Mouse (Mus musculus): ENCODE results near the gene Scube1. TPM values are rescaled to one million over a fixed set of nuclear protein-coding genes. Genes with fewer than 3 reads are reported as not detected.
A peak's percentile ranks its signal among the peaks of the same experiment; 100 is the strongest.

The Scube1 gene
- polyA plus RNA-seq, 1 experiment from 2014 or later, result 9.4 TPM

DNA sequence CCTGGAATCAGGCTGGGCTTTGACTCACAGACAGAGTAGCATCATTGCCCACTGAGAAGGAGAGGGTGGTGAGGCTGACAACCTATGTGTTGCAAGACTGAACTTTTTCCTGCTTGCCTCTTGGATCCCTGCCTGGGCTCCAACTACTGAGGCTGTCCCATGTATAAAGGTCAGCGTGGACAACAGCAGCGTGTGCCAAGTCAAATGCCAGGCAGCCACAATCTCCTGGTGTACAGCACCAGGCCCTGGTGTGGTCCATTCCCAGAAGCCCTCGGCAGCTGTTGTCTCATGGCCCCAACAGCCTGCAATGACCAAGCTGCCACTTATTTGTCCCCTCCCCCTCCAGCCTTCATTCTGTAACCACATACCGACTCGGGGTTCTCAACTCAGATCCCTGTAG is 153.2 kb downstream of the Scube1 start:
- ATAC-seq (ENCODE audit: low read depth), result no peak
- H3K36me3 ChIP-seq (ENCODE audit: control insufficient read depth, insufficient read depth, low read length), result peaks cover 18% of the 10 kb centered on the region
- no peaks in the 10 kb centered on the region for H3K4me1 ChIP-seq (ENCODE audit: control insufficient read depth, insufficient read depth, low read length)
- H3K9ac ChIP-seq (replicated peaks; ENCODE audit: low read depth, low read length), result no peak overlapping the region
- H3K9me3 ChIP-seq (ENCODE audit: control insufficient read depth, low read length), result no peaks in the 10 kb centered on the region
- no peak overlapping the region for H3K4me3 ChIP-seq (ENCODE audit: low read depth, low read length)
- no peak overlapping the region for H3K27ac ChIP-seq (ENCODE audit: low read depth, low read length)
- 90% methylated on average over 5 of the region's 5 CpGs for WGBS
- no peak overlapping the region for H3K4me2 ChIP-seq (ENCODE audit: low read depth, low read length)
- no peaks in the 10 kb centered on the region for H3K27me3 ChIP-seq (ENCODE audit: control insufficient read depth, insufficient read depth, low read length)

DNA sequence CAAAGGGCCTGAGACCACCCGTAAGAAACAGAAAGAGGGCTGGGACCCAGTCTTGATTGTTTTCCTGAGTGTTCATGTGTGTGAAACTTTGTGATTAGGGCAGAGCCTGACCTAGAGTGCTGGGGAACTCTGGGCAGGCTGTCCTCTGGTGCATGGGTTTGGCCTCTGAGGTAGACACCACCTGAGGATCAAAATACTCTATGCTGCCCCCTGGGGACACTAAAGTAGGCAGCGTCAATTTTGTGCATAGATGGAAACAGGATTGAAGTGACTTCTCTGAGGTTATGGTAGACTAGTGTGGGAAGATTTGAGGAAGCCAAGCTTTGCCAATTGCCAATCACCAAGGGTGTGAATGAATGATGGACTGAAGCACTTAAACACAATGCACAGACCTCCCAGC is 154.2 kb downstream of the Scube1 start:
- ATAC-seq (ENCODE audit: low read depth), result no peak
- Histone ChIP-seq H3K27me3 (ENCODE audit: control insufficient read depth, insufficient read depth, low read length) (no peaks in the 10 kb centered on the region), H3K9me3 (ENCODE audit: control insufficient read depth, low read length) (no peaks in the 10 kb centered on the region), H3K4me3 (ENCODE audit: low read depth, low read length) (no peak overlapping the region), H3K4me2 (ENCODE audit: low read depth, low read length) (no peak overlapping the region), H3K4me1 (ENCODE audit: control insufficient read depth, insufficient read depth, low read length) (no peaks in the 10 kb centered on the region), H3K27ac (ENCODE audit: low read depth, low read length) (no peak overlapping the region), H3K9ac (replicated peaks; ENCODE audit: low read depth, low read length) (no peak overlapping the region), H3K36me3 (ENCODE audit: control insufficient read depth, insufficient read depth, low read length) (peaks cover 9% of the 10 kb centered on the region; the same call in 1 of the 2 replicates)
- WGBS, result 79% methylated on average over 2 of the region's 2 CpGs

DNA sequence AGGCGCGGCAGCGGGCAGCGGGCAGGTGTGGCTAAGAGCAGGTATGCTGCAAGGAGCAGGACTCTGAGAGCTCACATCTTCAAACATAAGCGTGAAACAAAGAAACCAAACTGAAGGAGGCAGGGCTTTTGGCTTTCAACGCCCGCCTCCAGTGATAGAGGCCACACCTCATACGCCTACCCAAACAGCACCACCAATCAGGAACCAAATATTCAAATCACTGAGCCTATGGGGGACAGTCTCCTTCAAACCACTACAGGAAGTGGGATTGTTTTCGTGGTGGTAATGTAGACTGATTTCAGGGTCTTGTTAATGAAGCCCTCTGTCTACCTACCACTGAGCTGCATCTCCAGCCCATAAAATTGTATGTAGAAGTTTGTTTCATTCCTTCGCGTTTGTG is 155.1 kb downstream of the Scube1 start:
- Histone ChIP-seq H3K9ac (replicated peaks; ENCODE audit: low read depth, low read length) (no peak overlapping the region), H3K4me3 (ENCODE audit: low read depth, low read length) (no peak overlapping the region), H3K9me3 (ENCODE audit: control insufficient read depth, low read length) (no peaks in the 10 kb centered on the region), H3K4me2 (ENCODE audit: low read depth, low read length) (no peak overlapping the region), H3K27me3 (ENCODE audit: control insufficient read depth, insufficient read depth, low read length) (no peaks in the 10 kb centered on the region), H3K4me1 (ENCODE audit: control insufficient read depth, insufficient read depth, low read length) (no peaks in the 10 kb centered on the region), H3K36me3 (ENCODE audit: control insufficient read depth, insufficient read depth, low read length) (0 out of 2 replicates have a peak, but pooled peaks cover 3% of the 10 kb centered on the region), H3K27ac (ENCODE audit: low read depth, low read length) (no peak overlapping the region)
- no peak for ATAC-seq (ENCODE audit: low read depth)
- WGBS, result 64% methylated on average over 11 of the region's 11 CpGs

DNA sequence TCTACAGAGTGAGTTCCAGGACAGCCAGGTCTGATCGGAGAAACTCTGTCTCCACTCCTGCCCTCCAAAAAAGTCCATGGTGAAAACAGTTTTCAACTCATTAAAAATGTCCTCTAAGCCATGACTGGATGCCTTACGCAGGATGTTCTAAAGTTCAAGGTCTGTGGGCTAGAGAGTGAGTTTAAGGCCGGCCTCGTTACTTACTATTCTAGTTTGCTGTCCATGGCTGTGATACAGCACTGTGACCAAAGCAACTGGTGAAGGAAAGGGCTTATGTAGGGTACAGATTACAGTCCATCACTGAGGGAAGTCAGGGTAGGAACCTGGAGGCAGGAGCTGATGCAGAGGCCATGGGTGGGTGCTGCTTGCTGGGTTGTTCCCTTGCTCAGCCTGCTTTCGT is 156.3 kb downstream of the Scube1 start:
- Histone ChIP-seq H3K4me2 (ENCODE audit: low read depth, low read length) (no peak overlapping the region), H3K36me3 (ENCODE audit: control insufficient read depth, insufficient read depth, low read length) (no peaks in the 10 kb centered on the region), H3K4me3 (ENCODE audit: low read depth, low read length) (no peak overlapping the region), H3K9me3 (ENCODE audit: control insufficient read depth, low read length) (no peaks in the 10 kb centered on the region), H3K4me1 (ENCODE audit: control insufficient read depth, insufficient read depth, low read length) (peaks cover 9% of the 10 kb centered on the region; the same call in 1 of the 2 replicates), H3K27me3 (ENCODE audit: control insufficient read depth, insufficient read depth, low read length) (peaks cover 4% of the 10 kb centered on the region), H3K27ac (ENCODE audit: low read depth, low read length) (no peak overlapping the region), H3K9ac (replicated peaks; ENCODE audit: low read depth, low read length) (no peak overlapping the region)
- WGBS, result 97% methylated on average over 5 of the region's 5 CpGs
- no peak for ATAC-seq (ENCODE audit: low read depth)

DNA sequence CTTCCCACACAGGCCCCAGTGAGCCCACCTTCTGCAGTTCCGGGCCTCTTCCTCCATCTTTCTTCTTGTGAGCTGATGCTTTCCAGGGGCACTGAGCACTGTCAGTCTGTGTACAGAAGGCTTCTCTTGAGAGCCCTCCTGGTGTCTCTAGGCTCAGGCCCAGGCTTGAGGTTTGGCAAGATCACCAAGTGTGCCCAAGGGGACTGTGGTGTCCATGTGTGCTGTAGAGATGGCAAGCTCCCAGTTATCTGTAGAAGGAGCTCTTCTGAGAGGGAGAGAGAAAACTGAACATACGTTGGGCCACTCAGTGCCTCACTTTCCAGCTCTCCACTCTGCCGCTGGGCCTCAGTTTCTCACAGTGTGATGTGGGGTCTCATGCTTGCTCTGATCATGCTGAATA is 157.1 kb downstream of the Scube1 start:
- Histone ChIP-seq H3K9ac (replicated peaks; ENCODE audit: low read depth, low read length) (no peak overlapping the region), H3K36me3 (ENCODE audit: control insufficient read depth, insufficient read depth, low read length) (no peaks in the 10 kb centered on the region), H3K27me3 (ENCODE audit: control insufficient read depth, insufficient read depth, low read length) (peaks cover 4% of the 10 kb centered on the region), H3K27ac (ENCODE audit: low read depth, low read length) (no peak overlapping the region), H3K9me3 (ENCODE audit: control insufficient read depth, low read length) (no peaks in the 10 kb centered on the region), H3K4me1 (ENCODE audit: control insufficient read depth, insufficient read depth, low read length) (peaks cover 14% of the 10 kb centered on the region; the same call in 1 of the 2 replicates), H3K4me3 (ENCODE audit: low read depth, low read length) (no peak overlapping the region), H3K4me2 (ENCODE audit: low read depth, low read length) (no peak overlapping the region)
- 90% methylated on average over 3 of the region's 3 CpGs for WGBS
- no peak for ATAC-seq (ENCODE audit: low read depth)

DNA sequence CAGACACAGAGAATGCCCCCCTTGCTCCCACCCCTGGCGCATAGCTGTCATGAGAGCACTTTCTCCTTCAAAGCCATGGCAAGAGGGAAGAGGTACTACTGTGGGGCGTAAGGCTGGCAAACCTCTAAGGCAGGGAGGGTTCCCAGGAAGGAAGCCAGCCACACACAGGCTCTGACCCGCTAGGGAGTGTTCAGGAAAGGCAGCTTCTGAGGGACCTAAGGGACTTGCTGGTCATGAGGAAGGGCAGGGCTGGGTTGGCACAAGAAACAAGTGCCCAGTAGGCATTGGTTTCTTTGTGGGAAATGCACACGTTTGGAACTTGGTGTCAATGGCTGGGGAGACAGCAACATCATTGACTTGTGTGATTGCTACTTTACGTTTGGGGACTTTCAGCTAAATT is 158.8 kb downstream of the Scube1 start:
- Histone ChIP-seq H3K27me3 (ENCODE audit: control insufficient read depth, insufficient read depth, low read length) (peaks cover 4% of the 10 kb centered on the region), H3K36me3 (ENCODE audit: control insufficient read depth, insufficient read depth, low read length) (no peaks in the 10 kb centered on the region), H3K9ac (replicated peaks; ENCODE audit: low read depth, low read length) (no peak overlapping the region), H3K9me3 (ENCODE audit: control insufficient read depth, low read length) (no peaks in the 10 kb centered on the region), H3K27ac (ENCODE audit: low read depth, low read length) (no peak overlapping the region), H3K4me2 (ENCODE audit: low read depth, low read length) (no peak overlapping the region), H3K4me3 (ENCODE audit: low read depth, low read length) (no peak overlapping the region), H3K4me1 (ENCODE audit: control insufficient read depth, insufficient read depth, low read length) (peaks cover 14% of the 10 kb centered on the region; the same call in 1 of the 2 replicates)
- WGBS, result 81% methylated on average over 5 of the region's 5 CpGs
- ATAC-seq (ENCODE audit: low read depth), result no peak

DNA sequence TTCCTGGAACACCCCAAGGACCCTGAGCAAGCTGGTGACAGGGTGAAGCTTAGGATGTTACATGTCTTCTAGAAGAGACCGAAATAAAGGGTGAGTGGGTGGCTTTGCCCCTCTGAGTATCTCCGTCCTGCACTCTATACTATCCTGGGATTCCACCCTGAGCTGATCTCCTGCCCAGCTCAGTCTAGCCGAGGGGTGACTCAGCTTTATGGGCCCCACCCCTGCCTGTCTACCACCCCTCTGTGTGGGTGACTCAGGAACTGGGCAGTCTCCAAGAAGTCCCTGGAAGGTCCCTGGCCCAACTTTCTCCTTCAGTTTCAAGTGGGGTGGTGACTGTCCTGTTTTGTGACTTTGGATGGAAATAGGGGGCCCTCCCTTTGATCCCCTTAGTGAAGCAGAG is 159.4 kb downstream of the Scube1 start:
- no peak for ATAC-seq (ENCODE audit: low read depth)
- no peak overlapping the region for H3K4me3 ChIP-seq (ENCODE audit: low read depth, low read length)
- H3K36me3 ChIP-seq (ENCODE audit: control insufficient read depth, insufficient read depth, low read length), result no peaks in the 10 kb centered on the region
- WGBS, result 87% methylated on average over 3 of the region's 3 CpGs
- H3K9me3 ChIP-seq (ENCODE audit: control insufficient read depth, low read length), result no peaks in the 10 kb centered on the region
- no peak overlapping the region for H3K4me2 ChIP-seq (ENCODE audit: low read depth, low read length)
- H3K4me1 ChIP-seq (ENCODE audit: control insufficient read depth, insufficient read depth, low read length), result peaks cover 14% of the 10 kb centered on the region; the same call in 1 of the 2 replicates
- peaks cover 4% of the 10 kb centered on the region for H3K27me3 ChIP-seq (ENCODE audit: control insufficient read depth, insufficient read depth, low read length)
- no peak overlapping the region for H3K9ac ChIP-seq (replicated peaks; ENCODE audit: low read depth, low read length)
- no peak overlapping the region for H3K27ac ChIP-seq (ENCODE audit: low read depth, low read length)

DNA sequence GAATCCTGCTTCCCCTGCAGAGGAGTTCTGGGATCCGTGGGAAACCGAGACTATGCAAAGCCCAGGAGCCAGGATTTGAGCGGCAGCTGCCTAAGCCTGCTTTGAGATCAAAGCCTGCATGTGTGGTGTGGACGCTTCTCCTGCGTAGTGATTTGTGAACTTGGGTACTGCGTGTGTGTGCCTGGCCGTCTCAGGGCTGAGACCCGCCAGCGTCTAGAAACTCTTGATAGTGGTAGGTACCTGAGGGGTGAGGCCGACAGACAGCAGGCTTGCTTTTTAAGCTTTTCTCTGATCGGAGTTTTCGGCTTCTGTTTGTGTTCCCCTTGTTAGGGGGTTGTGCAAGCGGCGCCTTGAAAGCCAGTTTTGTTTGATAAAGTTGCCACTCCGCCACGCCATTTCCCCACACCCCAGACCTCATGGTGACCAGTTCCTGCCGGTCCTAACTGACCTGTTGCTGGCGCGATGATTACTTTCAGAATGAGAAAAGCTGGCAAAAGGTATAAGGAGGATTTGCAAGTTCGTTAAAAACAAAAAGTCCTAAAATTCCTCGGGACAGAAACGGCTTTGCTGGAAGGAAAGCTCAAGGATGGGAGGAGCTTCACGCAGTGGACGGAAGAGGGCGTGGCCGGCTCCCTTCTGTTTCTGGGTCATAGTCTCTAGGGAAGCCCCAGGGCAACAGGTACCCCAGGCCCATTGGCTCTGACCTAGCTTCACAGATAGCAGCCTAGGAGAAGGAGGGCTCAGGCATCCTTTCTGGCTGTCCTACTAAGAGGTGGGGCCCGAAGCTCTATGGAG is 160.8 kb downstream of the Scube1 start:
- no peak for ATAC-seq (ENCODE audit: low read depth)
- peak overlapping the region; percentile 25 for H3K4me3 ChIP-seq (ENCODE audit: low read depth, low read length)
- peaks cover 4% of the 10 kb centered on the region for H3K27me3 ChIP-seq (ENCODE audit: control insufficient read depth, insufficient read depth, low read length)
- H3K9me3 ChIP-seq (ENCODE audit: control insufficient read depth, low read length), result no peaks in the 10 kb centered on the region
- H3K27ac ChIP-seq (ENCODE audit: low read depth, low read length), result no peak overlapping the region
- 2% methylated on average over 27 of the region's 27 CpGs for WGBS
- H3K9ac ChIP-seq (replicated peaks; ENCODE audit: low read depth, low read length), result peak overlapping the region; percentile 52
- no peaks in the 10 kb centered on the region for H3K36me3 ChIP-seq (ENCODE audit: control insufficient read depth, insufficient read depth, low read length)
- peaks cover 14% of the 10 kb centered on the region; the same call in 1 of the 2 replicates for H3K4me1 ChIP-seq (ENCODE audit: control insufficient read depth, insufficient read depth, low read length)
- peak overlapping the region; percentile 64 for H3K4me2 ChIP-seq (ENCODE audit: low read depth, low read length)

DNA sequence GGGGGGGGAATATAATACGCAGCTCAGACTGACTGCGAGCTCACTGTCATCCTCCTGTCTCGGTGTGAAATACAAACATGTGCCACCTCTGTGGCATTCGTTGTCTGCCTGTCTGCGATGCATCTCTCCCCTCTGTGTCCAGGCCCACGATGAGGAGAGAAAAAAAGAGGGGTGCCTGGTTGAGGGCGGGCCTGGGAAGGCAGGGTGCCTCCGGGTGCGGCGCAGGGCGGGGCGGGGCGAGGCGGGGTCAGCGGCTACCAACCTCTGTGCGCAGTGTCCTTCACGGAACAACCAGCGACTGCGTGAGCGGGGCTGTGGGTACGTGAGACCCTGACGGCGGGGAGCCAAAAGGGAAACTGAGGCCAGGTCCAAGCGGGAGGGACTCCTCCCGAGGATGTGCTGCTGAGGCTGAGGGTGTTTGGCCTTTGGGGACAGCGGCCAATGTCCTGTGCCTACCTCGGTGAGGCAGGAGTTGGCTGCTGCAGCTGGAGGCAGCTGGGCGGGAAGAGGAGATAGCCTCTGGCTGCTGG is 161.4 kb downstream of the Scube1 start, which contains the start of the genes Tspo and Mcat:
Tspo (plus strand) TSS at position 266 of the 530 bp plus-strand sequence.
Mcat (minus strand) TSS at position 461 of the 530 bp plus-strand sequence.
- Histone ChIP-seq H3K9ac (replicated peaks; ENCODE audit: low read depth, low read length) (peak within 1 kb of the TSS; percentile 52), H3K4me1 (ENCODE audit: control insufficient read depth, insufficient read depth, low read length) (peaks cover 14% of the 10 kb centered on the region; the same call in 1 of the 2 replicates), H3K36me3 (ENCODE audit: control insufficient read depth, insufficient read depth, low read length) (no peaks in the 10 kb centered on the region), H3K27ac (ENCODE audit: low read depth, low read length) (no peak within 1 kb of the TSS), H3K9me3 (ENCODE audit: control insufficient read depth, low read length) (no peaks in the 10 kb centered on the region), H3K27me3 (ENCODE audit: control insufficient read depth, insufficient read depth, low read length) (peaks cover 4% of the 10 kb centered on the region), H3K4me2 (ENCODE audit: low read depth, low read length) (peak within 1 kb of the TSS; percentile 64), H3K4me3 (ENCODE audit: low read depth, low read length) (peak within 1 kb of the TSS; percentile 25)
- under 1% methylated on average over 28 of the region's 28 CpGs for WGBS
- ATAC-seq (ENCODE audit: low read depth), result no peak

All from neural tube, embryonic 14.5 days (tissue).